Mouse (Mus musculus): ENCODE results near the gene Slc39a5.

DNA sequence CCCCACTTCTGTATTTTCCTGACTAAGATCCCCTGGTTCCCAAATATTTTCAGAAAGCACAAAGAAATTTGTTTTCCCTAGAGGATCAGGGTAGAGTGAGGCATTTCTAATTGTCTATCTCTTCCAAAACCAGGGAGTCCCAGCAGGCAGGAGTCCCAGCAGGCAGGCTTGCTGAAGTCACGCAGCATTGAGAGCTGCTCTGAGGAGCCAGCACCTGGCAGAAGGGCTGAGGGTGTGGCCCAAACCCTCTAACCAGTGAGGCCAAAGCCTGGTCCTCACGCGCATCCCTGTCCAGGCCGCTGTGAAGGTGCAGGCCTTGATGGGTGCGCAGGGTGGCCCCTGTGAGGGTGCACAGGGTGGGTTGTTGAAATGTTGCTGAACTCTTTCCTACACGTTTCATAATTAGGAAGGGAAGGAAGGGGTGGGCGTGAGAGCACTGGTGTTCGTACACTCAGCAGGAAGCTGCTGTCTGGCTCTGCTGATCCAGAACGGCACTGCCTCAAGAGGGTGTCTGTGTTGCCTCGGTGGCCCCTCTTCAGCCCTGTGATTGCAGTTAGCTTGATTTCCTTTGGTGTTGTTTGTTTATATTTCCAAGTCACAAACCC is 37.7 kb upstream of the Slc39a5 start:
- TF ChIP-seq CTCF (IDR thresholded peaks at IDR 0.05; ENCODE audit: extremely low read depth, insufficient read depth, low read length) (no peak), POLR2A (IDR thresholded peaks at IDR 0.05; ENCODE audit: extremely low read depth, insufficient read depth, low read length) (no peak)

Data from cortical plate, adult 2 months (tissue).